Mouse (Mus musculus): Measurements from ENCODE around the gene Serpina3m.
A peak's percentile ranks its signal among the peaks of the same experiment; 100 is the strongest.

- peak; percentile 55 for TF ChIP-seq CTCF (IDR thresholded peaks at IDR 0.05; ENCODE audit: low read depth, low read length)
- no peak for TF ChIP-seq POLR2A (IDR thresholded peaks at IDR 0.05; ENCODE audit: borderline replicate concordance, low read depth, low read length)
Measured at GRCm38 (mm10) chr12:104440087-104440760, 101.9 kb downstream of the Serpina3m start.

All from bone marrow macrophage, adult 2 months (primary cell).